Mouse (Mus musculus) right cerebral cortex, postnatal 25 days (tissue): ENCODE measurements at regions not wholly inside any gene's neighbourhood (a gene's known extent, or its start where the extent isn't known, plus 50 kb on each side); places are given as distances from the start of the nearest gene placed in this dataset.

Source experiments
- DNase-seq: peaks from one replicate; pipeline ENCODE4 v3.0.0; 2022

DNA sequence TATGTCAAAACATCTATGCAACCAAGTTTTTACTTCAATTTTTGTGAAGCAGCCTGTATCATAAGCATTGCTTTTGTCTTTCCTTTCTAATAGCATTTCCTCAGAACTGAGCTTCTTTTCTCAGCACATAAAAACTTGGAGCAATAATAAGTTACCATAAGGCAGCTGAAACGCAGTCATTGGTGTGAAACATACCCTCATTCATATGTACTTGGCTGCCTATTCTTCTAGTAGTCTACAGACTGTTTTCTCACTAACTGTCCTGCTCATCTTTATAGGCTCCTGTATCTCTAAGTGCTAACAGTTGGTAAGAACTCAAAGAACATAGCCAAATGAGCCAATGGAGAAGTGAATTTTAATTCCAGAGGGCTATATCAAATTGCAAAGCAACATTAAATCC is 454.6 kb upstream of the Ptprd start:
- DNase-seq, result no peak

DNA sequence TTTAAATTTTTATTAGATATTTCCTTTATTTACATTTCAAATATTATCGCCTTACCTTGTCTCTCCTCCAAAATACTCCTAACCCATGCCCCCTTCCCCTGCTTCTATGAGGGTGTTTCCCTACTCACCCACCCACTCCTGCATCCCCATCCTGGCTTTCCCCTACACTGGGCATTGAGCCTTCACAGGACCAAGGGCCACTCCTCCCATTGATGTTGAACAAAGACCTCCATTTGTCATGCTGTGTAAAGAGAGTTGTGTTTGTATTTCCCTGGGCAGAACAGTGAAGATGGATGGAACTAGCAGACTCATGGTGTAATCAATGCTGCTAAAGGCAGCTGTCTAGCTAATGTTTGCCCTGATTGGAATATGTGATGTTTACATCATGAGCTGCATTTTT is 431.0 kb upstream of the Ptprd start:
- no peak for DNase-seq

DNA sequence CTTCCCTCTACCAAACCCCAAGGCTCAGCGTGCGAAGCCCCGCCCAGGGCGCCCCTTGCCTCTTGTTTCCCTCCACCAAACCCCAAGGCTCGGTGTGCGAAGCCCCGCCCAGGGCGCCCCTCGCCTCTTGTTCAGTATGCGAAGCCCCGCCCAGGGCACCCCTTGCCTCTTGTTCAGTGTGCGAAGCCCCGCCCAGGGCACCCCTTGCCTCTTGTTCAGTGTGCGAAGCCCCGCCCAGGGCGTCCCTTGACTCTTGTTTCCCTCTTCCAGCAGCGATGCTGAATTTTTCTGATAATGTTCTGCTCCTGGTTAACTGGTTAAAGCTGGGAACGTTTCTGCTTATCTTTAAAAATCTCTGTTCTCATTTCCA is 394.7 kb upstream of the Ptprd start:
- peak; percentile 15 for DNase-seq

DNA sequence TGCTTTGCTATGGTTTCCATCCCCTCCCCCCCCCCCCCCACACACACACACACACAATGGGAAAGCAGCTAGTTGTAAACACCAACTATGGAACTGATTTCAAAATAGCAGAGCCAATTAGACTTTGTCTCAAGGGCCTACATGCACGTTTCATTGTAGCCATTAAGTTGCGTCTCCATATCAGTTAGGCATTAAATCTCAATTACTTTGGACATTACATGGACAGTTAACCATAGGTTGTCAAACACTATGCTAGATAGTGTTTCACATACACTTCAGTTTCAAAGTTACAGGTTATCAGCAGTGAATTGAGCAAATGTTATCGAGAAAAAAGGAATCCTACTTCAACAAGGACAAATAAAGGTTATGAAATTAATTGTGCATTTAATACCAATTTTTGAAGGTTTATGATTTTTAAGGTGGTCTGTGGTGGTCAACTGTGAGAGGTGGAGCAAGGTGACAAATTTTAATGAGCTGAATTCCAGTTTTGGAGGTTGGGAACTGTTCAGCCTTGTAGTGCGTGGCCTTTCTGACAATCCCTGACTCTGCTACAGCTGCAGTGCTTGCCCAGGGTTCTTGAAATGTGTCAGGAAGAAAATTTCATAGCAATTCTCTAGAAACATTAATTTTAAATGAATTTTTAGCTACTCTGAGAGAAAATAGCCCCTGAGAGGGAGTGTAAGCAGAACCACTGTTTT is 394.2 kb upstream of the Ptprd start:
- no peak for DNase-seq

DNA sequence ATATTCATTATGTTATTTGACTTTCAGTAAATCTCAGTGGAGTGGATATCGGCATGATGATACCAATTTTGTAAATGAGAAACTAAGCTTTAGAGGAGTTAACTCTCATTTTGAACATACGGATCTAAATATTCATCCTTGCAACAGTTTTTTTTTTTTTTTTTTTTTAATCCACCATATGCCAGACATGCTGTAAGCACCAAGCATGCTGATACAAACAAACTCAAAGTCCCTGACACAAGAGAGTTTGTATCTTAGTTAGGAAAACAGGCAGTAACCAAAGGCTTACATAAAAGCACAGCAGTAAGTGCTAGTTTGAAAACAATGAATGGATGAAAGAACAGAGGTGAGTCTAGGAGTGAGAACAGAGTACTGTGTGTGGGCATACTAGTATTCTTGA is 369.8 kb upstream of the Ptprd start:
- DNase-seq, result no peak

DNA sequence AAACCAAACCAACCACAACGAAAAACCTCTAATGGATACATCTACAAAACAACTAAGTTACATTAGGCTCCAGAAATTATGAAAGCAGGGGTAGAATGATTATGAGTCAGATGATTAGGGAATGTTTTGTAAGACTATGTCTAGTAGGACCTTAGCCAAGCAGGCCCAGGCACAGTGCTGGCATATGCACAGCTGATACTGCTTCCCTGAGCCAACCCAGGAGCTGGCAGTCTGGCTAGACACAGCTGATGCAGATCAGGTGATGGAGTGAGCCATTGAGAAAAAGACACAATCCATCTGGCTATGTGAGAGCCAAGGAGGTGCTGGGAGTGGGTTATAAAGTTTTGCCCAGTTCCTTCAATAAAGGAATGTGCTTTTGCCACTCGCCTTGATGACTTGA is 353.6 kb upstream of the Ptprd start:
- no peak for DNase-seq
